Mouse (Mus musculus) forebrain, embryonic 11.5 days (tissue): ENCODE data around the gene Nol7. TPM values are rescaled to one million over a fixed set of nuclear protein-coding genes. Genes with fewer than 3 reads are reported as not detected.

ENCODE experiments used
- ATAC-seq: fragments of 200-750 bp; cut with Nextera tagmentation; replicated peaks from 2 replicates; pipeline ENCODE4 v1.8.0; 2017; ENCODE audit warnings: moderate TSS enrichment; ENCODE audit not compliant: low FRiP score
- DNase-seq: peaks from one replicate; pipeline ENCODE4 v3.0.0-alpha.2; 2017; ENCODE audit warnings: low spot score
- H3K27ac ChIP-seq: fragments of 300-500 bp; sonication (generic); 2 replicates; pipeline ENCODE4 v1.5.1; 2014; ENCODE audit warnings: low read depth, low read length
- H3K27me3 ChIP-seq: fragments of 300-500 bp; sonication (generic); 2 replicates; pipeline ENCODE4 v1.6.1; 2014; ENCODE audit warnings: mild to moderate bottlenecking, low read length, mixed read lengths; ENCODE audit not compliant: control insufficient read depth, insufficient read depth
- H3K36me3 ChIP-seq: fragments of 300-500 bp; sonication (generic); 2 replicates; pipeline ENCODE4 v1.6.1; 2014; ENCODE audit warnings: mild to moderate bottlenecking, low read length, moderate library complexity, mixed read lengths; ENCODE audit not compliant: control insufficient read depth, insufficient read depth
- H3K4me1 ChIP-seq: fragments of 300-500 bp; sonication (generic); replicated peaks from 2 replicates; pipeline ENCODE4 v1.6.1; 2014; ENCODE audit warnings: low read length, mixed read lengths; ENCODE audit not compliant: control insufficient read depth, insufficient read depth
- H3K4me2 ChIP-seq: fragments of 300-500 bp; sonication (generic); 2 replicates; pipeline ENCODE4 v1.6.1; 2014; ENCODE audit warnings: low read depth, mild to moderate bottlenecking, low read length, moderate library complexity, mixed read lengths; ENCODE audit not compliant: severe bottlenecking
- H3K4me3 ChIP-seq: fragments of 300-500 bp; sonication (generic); 2 replicates; pipeline ENCODE4 v1.5.1; 2014; ENCODE audit warnings: low read depth, low read length
- H3K9ac ChIP-seq: fragments of 300-500 bp; sonication (generic); 2 replicates; pipeline ENCODE4 v1.6.1; 2014; ENCODE audit warnings: low read length
- H3K9me3 ChIP-seq: fragments of 300-500 bp; sonication (generic); 2 replicates; pipeline ENCODE4 v1.6.1; 2016; ENCODE audit warnings: low read length, mixed read lengths; ENCODE audit not compliant: control insufficient read depth
- WGBS: fragments of 180-500 bp; shearing (Covaris S2); extraction: QIAGEN DNeasy Blood & Tissue Kit; methylation state at CpG from one replicate; pipeline ENCODE4 v1.1.7; 2014; 5-methylcytosine and 5-hydroxymethylcytosine counted together
- polyA plus RNA-seq: library from polyadenylated mRNA; unstranded; fragments of >200 nt; fragmentation: Nextera tagmentation; extraction: Ambion mirVana; gene quantifications from 2 replicates; pipeline ENCODE4 v1.2.1, GENCODE M21; 2014

Gene Nol7
- polyA plus RNA-seq, 1 experiment from 2014 or later: 258 TPM

DNA sequence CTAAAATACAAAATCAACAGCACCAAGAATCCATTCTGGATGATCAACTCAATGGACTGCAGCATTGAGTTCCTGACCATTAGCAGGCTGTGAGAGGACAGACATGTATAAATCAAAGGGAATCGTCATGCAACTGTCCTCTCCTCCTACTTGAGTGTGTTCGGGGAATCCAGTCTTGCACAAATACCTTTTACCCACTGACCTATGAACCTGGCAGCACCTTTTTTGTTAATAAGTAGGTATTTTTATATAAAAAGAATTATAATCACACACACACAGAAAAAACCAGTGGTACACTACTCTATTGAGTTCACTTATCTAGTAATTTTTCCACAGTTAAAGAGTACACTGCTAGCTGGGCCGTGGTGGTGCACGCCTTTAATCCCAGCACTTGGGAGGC, 45.5 kb downstream of the Nol7 start:
- H3K4me2 ChIP-seq: no peak overlapping the region
- 95% methylated on average over 4 of the region's 4 CpGs for WGBS

DNA sequence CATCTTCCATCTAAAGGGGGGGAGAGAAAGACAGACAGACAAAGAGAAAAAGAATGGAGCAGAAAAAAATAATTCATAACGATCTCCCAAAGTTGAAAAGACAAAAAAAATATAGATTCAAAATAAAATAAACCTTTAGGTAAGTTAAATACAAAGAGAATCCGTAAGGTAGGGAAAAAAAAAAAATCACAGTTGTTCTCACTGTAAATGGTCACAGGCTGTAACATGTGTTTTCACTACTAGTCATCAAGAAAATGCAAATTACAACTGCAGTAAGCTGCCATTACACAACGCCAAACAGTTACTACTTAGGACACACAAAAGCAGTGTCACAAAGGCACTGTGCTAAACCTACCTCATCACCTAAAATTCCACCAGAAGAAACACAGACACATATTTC, 46.5 kb downstream of the Nol7 start:
- H3K4me1 ChIP-seq: 0 out of 2 replicates have a peak, but pooled peaks cover 1% of the 10 kb centered on the region
- DNase-seq: no peak
- 94% methylated on average over 3 of the region's 3 CpGs for WGBS
- no peak overlapping the region for H3K4me3 ChIP-seq
- no peaks in the 10 kb centered on the region for H3K36me3 ChIP-seq
- H3K27ac ChIP-seq: no peak overlapping the region
- no peaks in the 10 kb centered on the region for H3K9me3 ChIP-seq
- H3K9ac ChIP-seq: no peak overlapping the region
- no peak for ATAC-seq
- H3K4me2 ChIP-seq: no peak overlapping the region
- no peaks in the 10 kb centered on the region for H3K27me3 ChIP-seq

More for the DNA sequence above, 45.5 kb downstream of the Nol7 start:
- H3K9me3 ChIP-seq: no peaks in the 10 kb centered on the region
- H3K27me3 ChIP-seq: no peaks in the 10 kb centered on the region
- ATAC-seq (no peak), DNase-seq (no peak)
- no peak overlapping the region for H3K4me3 ChIP-seq
- no peaks in the 10 kb centered on the region for H3K36me3 ChIP-seq
- H3K9ac ChIP-seq: no peak overlapping the region
- H3K27ac ChIP-seq: no peak overlapping the region
- 0 out of 2 replicates have a peak, but pooled peaks cover 1% of the 10 kb centered on the region for H3K4me1 ChIP-seq

GRCm38 (mm10) chr13:43445754-43446153, 47.6 kb downstream of the Nol7 start:
- Histone ChIP-seq H3K4me1 (0 out of 2 replicates have a peak, but pooled peaks cover 1% of the 10 kb centered on the region), H3K9ac (no peak overlapping the region), H3K27me3 (no peaks in the 10 kb centered on the region), H3K9me3 (no peaks in the 10 kb centered on the region), H3K4me2 (no peak overlapping the region), H3K36me3 (no peaks in the 10 kb centered on the region), H3K27ac (no peak overlapping the region), H3K4me3 (no peak overlapping the region)
- no peak for ATAC-seq
- DNase-seq: no peak
- 89% methylated on average over 4 of the region's 4 CpGs for WGBS

DNA sequence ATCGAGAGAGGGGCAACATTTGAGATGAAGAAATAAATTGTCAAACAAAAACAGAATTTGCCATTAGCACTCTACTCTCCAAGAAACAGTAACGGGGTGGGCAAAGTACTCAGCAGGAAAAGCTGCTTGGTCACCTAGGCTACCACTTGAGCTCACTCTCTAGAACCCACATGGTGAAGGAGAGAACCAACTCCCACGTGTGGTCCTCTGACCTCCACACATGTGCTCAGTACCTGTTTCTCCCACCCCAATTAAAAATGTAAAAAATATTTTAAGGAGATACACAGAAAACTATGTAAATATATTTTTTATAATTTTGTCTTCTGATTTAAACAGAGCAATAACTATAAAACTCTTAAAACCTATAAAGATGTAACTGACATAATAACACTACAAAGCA, 49.5 kb downstream of the Nol7 start:
- Histone ChIP-seq H3K9ac (no peak overlapping the region), H3K4me3 (no peak overlapping the region), H3K27ac (no peak overlapping the region), H3K4me2 (no peak overlapping the region), H3K4me1 (peaks cover 1% of the 10 kb centered on the region; the same call in 1 of the 2 replicates), H3K9me3 (no peaks in the 10 kb centered on the region), H3K36me3 (no peaks in the 10 kb centered on the region), H3K27me3 (no peaks in the 10 kb centered on the region)
- ATAC-seq: no peak
- 81% methylated on average over 3 of the region's 3 CpGs for WGBS
- DNase-seq: no peak

DNA sequence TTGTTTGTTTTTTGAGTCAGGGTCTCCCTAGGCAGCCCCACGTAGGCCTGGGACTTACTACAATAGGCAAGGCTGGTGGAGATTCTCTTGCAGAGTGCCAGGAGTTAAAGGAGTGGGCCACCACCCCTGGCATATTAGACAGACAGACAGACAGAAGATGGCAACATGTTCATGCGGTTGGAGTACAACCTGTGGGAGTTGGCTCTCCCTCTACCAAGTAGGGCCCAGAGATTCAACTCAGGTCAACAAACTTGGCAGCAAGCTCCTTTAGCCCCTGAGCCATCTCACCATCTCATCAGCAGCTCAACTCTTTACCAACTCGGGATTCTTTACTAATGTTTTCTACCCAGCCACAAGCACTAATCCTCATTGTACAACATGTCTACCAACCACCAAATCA, 52.5 kb downstream of the Nol7 start:
- H3K4me1 ChIP-seq: peaks cover 1% of the 10 kb centered on the region; the same call in 1 of the 2 replicates
- no peaks in the 10 kb centered on the region for H3K36me3 ChIP-seq
- no peak overlapping the region for H3K4me3 ChIP-seq
- no peaks in the 10 kb centered on the region for H3K9me3 ChIP-seq
- no peak overlapping the region for H3K4me2 ChIP-seq
- WGBS: 87% methylated on average over 3 of the region's 3 CpGs
- no peak overlapping the region for H3K27ac ChIP-seq
- no peaks in the 10 kb centered on the region for H3K27me3 ChIP-seq
- ATAC-seq: no peak
- H3K9ac ChIP-seq: no peak overlapping the region
- no peak for DNase-seq

DNA sequence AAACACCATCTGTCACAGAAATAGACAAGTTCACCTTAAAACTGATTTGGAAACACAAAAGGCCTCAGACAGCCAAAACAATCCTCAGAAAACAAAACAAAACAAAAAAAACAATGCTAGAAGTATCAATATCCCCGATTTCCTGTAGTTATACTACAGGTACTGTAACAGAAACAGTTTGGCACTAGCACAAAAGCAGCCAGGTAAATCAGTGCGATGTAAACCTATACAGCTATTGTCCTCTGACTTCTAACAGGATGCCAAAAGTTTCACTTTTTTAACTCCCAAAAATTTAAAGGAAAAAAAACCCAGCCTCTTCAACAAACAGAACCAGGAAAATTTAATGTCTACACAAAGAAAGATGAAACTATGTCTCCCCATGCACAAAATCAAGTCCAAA, 54.0 kb downstream of the Nol7 start:
- H3K9ac ChIP-seq: no peak overlapping the region
- no peak for DNase-seq

GRCm38 (mm10) chr13:43452843-43453605, 54.8 kb downstream of the Nol7 start:
- H3K27ac ChIP-seq: no peak overlapping the region
- H3K27me3 ChIP-seq: no peaks in the 10 kb centered on the region
- ATAC-seq: no peak

More for the DNA sequence above, 54.0 kb downstream of the Nol7 start:
- 94% methylated on average over 2 of the region's 2 CpGs for WGBS
- Histone ChIP-seq H3K4me2 (no peak overlapping the region), H3K27ac (no peak overlapping the region), H3K4me3 (no peak overlapping the region), H3K4me1 (no peaks in the 10 kb centered on the region; the same call in 1 of the 2 replicates), H3K27me3 (no peaks in the 10 kb centered on the region), H3K9me3 (no peaks in the 10 kb centered on the region), H3K36me3 (no peaks in the 10 kb centered on the region)
- ATAC-seq: no peak

DNA sequence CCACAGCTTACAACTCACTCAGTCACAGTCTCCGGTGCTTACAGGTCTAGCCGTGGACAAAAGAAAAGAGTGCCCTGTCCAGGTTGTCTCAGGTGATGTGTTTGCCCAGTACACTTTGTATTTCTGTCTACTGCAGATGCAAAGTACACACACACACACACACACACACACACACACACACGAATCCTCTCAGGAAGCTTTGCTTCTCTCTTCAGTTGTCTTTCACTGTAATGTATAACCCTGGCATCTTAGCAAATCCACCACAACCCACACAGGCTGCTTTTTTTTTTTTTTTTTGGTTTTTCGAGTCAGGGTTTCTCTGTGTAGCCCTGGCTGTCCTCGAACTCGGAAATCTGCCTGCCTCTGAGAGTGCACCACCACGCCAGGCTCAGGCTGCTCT, 56.2 kb downstream of the Nol7 start:
- H3K4me3 ChIP-seq: no peak overlapping the region
- 90% methylated on average over 7 of the region's 7 CpGs for WGBS
- no peak for ATAC-seq
- no peak for DNase-seq
- H3K27me3 ChIP-seq: no peaks in the 10 kb centered on the region
- no peaks in the 10 kb centered on the region for H3K36me3 ChIP-seq
- H3K4me2 ChIP-seq: no peak overlapping the region
- H3K9me3 ChIP-seq: no peaks in the 10 kb centered on the region
- no peak overlapping the region for H3K9ac ChIP-seq
- no peak overlapping the region for H3K27ac ChIP-seq
- no peaks in the 10 kb centered on the region; the same call in 1 of the 2 replicates for H3K4me1 ChIP-seq

More at GRCm38 (mm10) chr13:43452843-43453605, 54.8 kb downstream of the Nol7 start:
- no peaks in the 10 kb centered on the region; the same call in 1 of the 2 replicates for H3K4me1 ChIP-seq
- H3K9ac ChIP-seq: no peak overlapping the region
- H3K4me2 ChIP-seq: no peak overlapping the region
- no peak overlapping the region for H3K4me3 ChIP-seq
- DNase-seq: no peak
- no peaks in the 10 kb centered on the region for H3K9me3 ChIP-seq
- H3K36me3 ChIP-seq: no peaks in the 10 kb centered on the region
- WGBS: 53% methylated on average over 7 of the region's 7 CpGs
